Mouse (Mus musculus): ENCODE data around the gene Antxrl.

Gene Antxrl

GRCm38 (mm10) chr14:34104892-34105291 is 52.4 kb downstream of the Antxrl start:
- DNase-seq, result peak; percentile 49

GRCm38 (mm10) chr14:34106389-34107062 is 54.0 kb downstream of the Antxrl start:
- peak; percentile 35 for DNase-seq

- DNase-seq, result no peak
Measured at GRCm38 (mm10) chr14:34107594-34107993, 55.1 kb downstream of the Antxrl start.

- no peak for DNase-seq
Measured at GRCm38 (mm10) chr14:34114311-34114710, 61.8 kb downstream of the Antxrl start.

- DNase-seq, result no peak
Measured at GRCm38 (mm10) chr14:34119046-34119723, 66.7 kb downstream of the Antxrl start.

- no peak for DNase-seq
Measured at GRCm38 (mm10) chr14:34120016-34120910, 67.8 kb downstream of the Antxrl start.

GRCm38 (mm10) chr14:34120923-34121351 is 68.4 kb downstream of the Antxrl start:
- no peak for DNase-seq

GRCm38 (mm10) chr14:34121691-34122090 is 69.2 kb downstream of the Antxrl start:
- DNase-seq, result no peak
